Mouse (Mus musculus): Measurements from ENCODE around the gene Abca3. TPM values are rescaled to one million over a fixed set of nuclear protein-coding genes. Genes with fewer than 3 reads are reported as not detected.
"Not testable (repeated sequence)": the region's sequence is repeated elsewhere in the genome, so short reads cannot be mapped to it uniquely, and the experiment has no call there.

Abca3 gene
- total RNA-seq, 2 experiments from 2014 or later: 14.7 to 16.8 TPM

GRCm38 (mm10) chr17:24388711-24389110, 37.0 kb downstream of the Abca3 start:
- no peak for DNase-seq

GRCm38 (mm10) chr17:24389865-24390264, 38.1 kb downstream of the Abca3 start:
- peak; percentile 67 for DNase-seq

- no peak for DNase-seq
Measured at GRCm38 (mm10) chr17:24391149-24391548, 39.4 kb downstream of the Abca3 start.

- DNase-seq: no peak
Measured at GRCm38 (mm10) chr17:24393527-24393926, 41.8 kb downstream of the Abca3 start.

- DNase-seq: no peak
Measured at GRCm38 (mm10) chr17:24394456-24394855, 42.7 kb downstream of the Abca3 start.

- DNase-seq: no peak
Measured at GRCm38 (mm10) chr17:24402371-24402770, 50.6 kb downstream of the Abca3 start.

- no peak for DNase-seq
Measured at GRCm38 (mm10) chr17:24407116-24407803, 55.5 kb downstream of the Abca3 start.

GRCm38 (mm10) chr17:24413557-24414211, 61.9 kb downstream of the Abca3 start:
- DNase-seq: peak; percentile 36

- peak; percentile 94 for DNase-seq
Measured at GRCm38 (mm10) chr17:24414230-24414976, 62.7 kb downstream of the Abca3 start, which contains the start of gene Rnps1. Gene Rnps1 (plus strand): TSS chr17:24414565.

GRCm38 (mm10) chr17:24415011-24415410, 63.3 kb downstream of the Abca3 start:
- DNase-seq: no peak

- no peak for DNase-seq
Measured at GRCm38 (mm10) chr17:24416051-24416652, 64.4 kb downstream of the Abca3 start.

GRCm38 (mm10) chr17:24423114-24423513, 71.4 kb downstream of the Abca3 start:
- no peak for DNase-seq

GRCm38 (mm10) chr17:24424489-24424888, 72.7 kb downstream of the Abca3 start:
- no peak for DNase-seq

GRCm38 (mm10) chr17:24425326-24425725, 73.6 kb downstream of the Abca3 start:
- not testable (repeated sequence) for DNase-seq

GRCm38 (mm10) chr17:24425905-24426304, 74.2 kb downstream of the Abca3 start:
- no peak for DNase-seq

- peak; percentile 96 for DNase-seq
Measured at GRCm38 (mm10) chr17:24426471-24427169, 74.9 kb downstream of the Abca3 start, which contains the start of gene Eci1. Gene Eci1 (plus strand): TSS chr17:24426641.

GRCm38 (mm10) chr17:24427170-24427557, 75.4 kb downstream of the Abca3 start:
- DNase-seq: no peak

GRCm38 (mm10) chr17:24429201-24429983, 77.6 kb downstream of the Abca3 start:
- DNase-seq: peak; percentile 70

GRCm38 (mm10) chr17:24437016-24437415, 85.3 kb downstream of the Abca3 start:
- peak; percentile 38 for DNase-seq

GRCm38 (mm10) chr17:24440377-24440776, 88.6 kb downstream of the Abca3 start:
- DNase-seq: no peak

GRCm38 (mm10) chr17:24441148-24441547, 89.4 kb downstream of the Abca3 start:
- DNase-seq: no peak
